ENCODE assay signal across 22 mouse cellular contexts in the genomic region with DNA sequence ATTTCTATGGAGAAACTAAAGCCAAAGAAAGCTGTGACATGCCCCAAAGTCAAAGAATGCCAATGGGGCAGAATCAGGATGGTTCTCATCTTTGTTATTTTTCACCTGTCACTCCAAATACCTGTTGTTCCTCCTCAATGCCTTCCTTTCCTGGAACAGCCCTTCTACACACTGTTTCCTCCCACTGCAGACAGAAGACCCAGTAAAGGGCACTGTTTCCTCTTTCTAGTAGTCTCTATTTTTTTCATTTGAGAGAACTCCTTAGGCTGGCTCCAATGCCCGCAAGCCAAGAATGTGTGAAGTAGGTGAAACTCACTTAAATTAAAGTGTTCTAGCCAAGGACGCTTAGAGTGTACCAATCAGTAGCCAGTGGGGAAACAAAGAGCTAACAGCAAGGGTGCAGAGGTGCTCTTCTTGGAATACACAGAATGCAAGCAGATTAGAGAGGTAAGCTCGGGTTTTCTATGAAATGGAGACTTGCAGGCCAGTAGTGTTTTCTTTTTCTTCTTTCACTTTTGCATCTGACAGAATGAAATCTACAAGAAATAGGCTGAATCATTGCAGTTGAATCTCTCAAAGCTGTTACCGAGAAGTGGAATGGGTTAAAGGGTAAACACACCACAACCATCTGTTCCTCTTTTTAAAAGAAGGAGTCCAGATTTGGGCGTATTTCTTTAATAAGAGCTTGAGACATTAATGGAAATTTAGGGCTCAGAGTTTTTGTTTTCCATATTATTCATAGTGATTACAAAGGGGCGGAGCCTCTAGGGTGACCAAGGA. TPM values are rescaled to one million over a fixed set of nuclear protein-coding genes. Genes with fewer than 3 reads are reported as not detected.
A peak's percentile ranks its signal among the peaks of the same experiment; 100 is the strongest.
DNase-seq lines count a peak whose midpoint lies in the region; ATAC-seq lines count a peak whose summit lies in the region.
"Had no signal": no experiment of that assay in that cellular context is flagged by ENCODE, and none has a peak within 500 bp of the region (broad histone marks: within the 10 kb centered on the region; RNA-seq: fewer than 3 reads in every experiment).

No protein-coding gene starts in this region.

- peak; percentile 57 for ATAC-seq in activated CD4-positive, CD25-positive, alpha-beta regulatory T cell, adult 4 months
- peak; percentile 61 to 70 for ATAC-seq in hematopoietic stem cell, adult 5-6 weeks (replicated peaks in 1 of 2; ENCODE audit: insufficient read depth in 1 of 2, low FRiP score in 2 of 2, low TSS enrichment in 1 of 2, low read depth in 1 of 2, poor library complexity in 2 of 2, severe bottlenecking in 2 of 2)
- ATAC-seq in megakaryocyte progenitor cell, adult 5-6 weeks (replicated peaks; ENCODE audit: poor library complexity): peak; percentile 61
- ATAC-seq: forebrain, embryonic 14.5 days; midbrain, embryonic 16.5 days had no signal

- DNase-seq in lung, postnatal 36 days: peak; percentile 6
- DNase-seq in lung, adult 18-20 months: no peak
- no peak for DNase-seq in left cerebral cortex, postnatal 10 days (ENCODE audit: extremely low spot score in 1 of 2, low spot score in 2 of 2)
- DNase-seq in gastrocnemius, adult 18-20 months (ENCODE audit: low spot score): no peak
- no peak for DNase-seq in kidney, adult 11 months
- DNase-seq: adrenal gland, postnatal 14 days; cerebellum, adult 18-20 months; cerebellum, postnatal 25 days; gastrocnemius, postnatal 25 days; heart, adult 2 months; heart, postnatal 4 days; kidney, adult 2 months; liver, embryonic 13.5 days; lung, adult 2 months; lung, postnatal 10 days; thymus, adult 2 months; thymus, postnatal 36 days had no signal

- intact Hi-C loops in left cerebral cortex, postnatal 10 days (cut with DNase I): no loop called here

RNA-seq across cellular contexts. Expression of a gene that starts 43.4 kb away (rescaled TPM):
- 1,000 to 10,000 TPM; 1,823 to 2,009 TPM for polyA plus RNA-seq in activated CD4-positive, CD25-positive, alpha-beta regulatory T cell, adult 4 months (2017; shearing (Covaris generic))
- total RNA-seq in hematopoietic stem cell, adult 5-6 weeks (2017): 802 and 1,149 TPM in 2 replicates
- 1,493 and 1,629 TPM in 2 replicates for total RNA-seq in megakaryocyte progenitor cell, adult 5-6 weeks (2015)
- 1,461 and 1,542 TPM in 2 replicates for total RNA-seq in megakaryocyte progenitor cell, adult 5-6 weeks (2017)
- 100 to 1,000 TPM; 180 to 201 TPM for total RNA-seq in left cerebral cortex, postnatal 10 days (2021)
- total RNA-seq in gastrocnemius, adult 18-20 months (2021): 10 to 100 TPM; 56.4 to 59.8 TPM

RNA-seq across cellular contexts. Expression of a gene that starts 46.6 kb away (rescaled TPM):
- polyA plus RNA-seq in activated CD4-positive, CD25-positive, alpha-beta regulatory T cell, adult 4 months (2017; shearing (Covaris generic)): 1 to 10 TPM; 2.8 to 3.9 TPM
- total RNA-seq in hematopoietic stem cell, adult 5-6 weeks (2017): 10.4 and 15.9 TPM in 2 replicates
- 4.5 and 7.3 TPM in 2 replicates for total RNA-seq in megakaryocyte progenitor cell, adult 5-6 weeks (2015)
- 5.4 and 6.2 TPM in 2 replicates for total RNA-seq in megakaryocyte progenitor cell, adult 5-6 weeks (2017)
- total RNA-seq in left cerebral cortex, postnatal 10 days (2021): 10 to 100 TPM; 39.1 to 41.5 TPM
- total RNA-seq in gastrocnemius, adult 18-20 months (2021): 1 to 10 TPM; 7.1 to 7.7 TPM
